Mouse (Mus musculus) olfactory bulb, adult 2 months (tissue): ENCODE results near the gene Kazn.

ENCODE experiments used
- CTCF ChIP-seq: fragments of 200-500 bp; IDR thresholded peaks from 2 replicates; pipeline ENCODE4 v1.5.1; 2012; ENCODE audit warnings: low read depth, mild to moderate bottlenecking, low read length, moderate library complexity; ENCODE audit not compliant: insufficient read depth
- POLR2A ChIP-seq: fragments of 200-500 bp; IDR thresholded peaks from 2 replicates; pipeline ENCODE4 v1.6.1; 2012; ENCODE audit warnings: mild to moderate bottlenecking, low read depth, low read length, moderate library complexity; ENCODE audit not compliant: insufficient read depth

- TF ChIP-seq POLR2A (no peak), CTCF (0 out of 2 replicates have a peak, but pooled peaks have one; percentile 31)
These were observed 14.9 kb upstream of the Kazn start for GRCm38 (mm10) chr4:142254088-142254487.
